Mouse (Mus musculus) NIH3T3 (cell line): ENCODE measurements around the gene B020031M17Rik.
"Not testable (repeated sequence)": the region's sequence is repeated elsewhere in the genome, so short reads cannot be mapped to it uniquely, and the experiment has no call there.

ENCODE experiments used
- DNase-seq: peaks from one replicate; pipeline ENCODE4 v3.0.0-alpha.2; 2012; ENCODE audit warnings: low read depth

The B020031M17Rik gene

DNA sequence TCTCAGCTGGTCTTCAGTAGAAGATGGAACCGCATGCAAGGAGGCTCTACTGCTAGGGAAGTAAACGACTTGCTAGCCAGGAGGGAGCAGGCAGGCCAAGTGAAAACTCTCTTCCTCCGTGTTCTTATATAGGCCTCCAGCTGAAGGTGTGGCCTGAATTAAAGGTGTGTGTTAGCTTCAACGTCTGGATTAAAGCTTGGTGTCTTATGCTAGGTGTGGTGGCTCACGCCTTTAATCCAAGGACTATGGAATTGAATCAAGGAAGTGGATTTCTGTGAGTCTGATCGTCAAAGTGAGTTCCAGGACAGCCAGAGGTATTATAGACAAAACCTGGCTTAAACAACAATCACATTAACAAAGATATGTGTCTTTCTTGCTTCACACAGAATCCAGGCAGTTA is at the start of gene B020031M17Rik:
Gene B020031M17Rik (minus strand): TSS at position 101 of the 400 bp plus-strand sequence.
- DNase-seq, result not testable (repeated sequence)

DNA sequence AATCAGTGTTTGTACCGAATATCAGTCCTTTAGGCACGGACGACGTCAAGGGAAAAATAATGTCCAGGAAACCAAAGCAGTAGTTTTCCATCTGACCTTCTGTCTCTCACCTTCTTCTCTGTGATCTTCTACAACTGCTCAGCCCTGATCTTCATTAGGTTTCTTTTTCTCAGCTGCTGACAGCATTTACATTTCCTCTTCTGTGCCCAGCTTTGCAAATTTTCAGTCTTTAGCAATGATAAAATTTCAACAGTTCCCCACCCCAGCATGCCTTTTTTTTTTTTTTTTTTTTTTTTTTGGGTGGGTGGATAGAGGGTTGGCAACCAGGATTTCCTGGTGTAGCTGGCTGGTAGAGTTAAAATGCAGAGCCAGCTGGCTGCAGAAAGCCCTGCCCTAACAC is 48.6 kb upstream of the B020031M17Rik start:
- DNase-seq, result not testable (repeated sequence)

DNA sequence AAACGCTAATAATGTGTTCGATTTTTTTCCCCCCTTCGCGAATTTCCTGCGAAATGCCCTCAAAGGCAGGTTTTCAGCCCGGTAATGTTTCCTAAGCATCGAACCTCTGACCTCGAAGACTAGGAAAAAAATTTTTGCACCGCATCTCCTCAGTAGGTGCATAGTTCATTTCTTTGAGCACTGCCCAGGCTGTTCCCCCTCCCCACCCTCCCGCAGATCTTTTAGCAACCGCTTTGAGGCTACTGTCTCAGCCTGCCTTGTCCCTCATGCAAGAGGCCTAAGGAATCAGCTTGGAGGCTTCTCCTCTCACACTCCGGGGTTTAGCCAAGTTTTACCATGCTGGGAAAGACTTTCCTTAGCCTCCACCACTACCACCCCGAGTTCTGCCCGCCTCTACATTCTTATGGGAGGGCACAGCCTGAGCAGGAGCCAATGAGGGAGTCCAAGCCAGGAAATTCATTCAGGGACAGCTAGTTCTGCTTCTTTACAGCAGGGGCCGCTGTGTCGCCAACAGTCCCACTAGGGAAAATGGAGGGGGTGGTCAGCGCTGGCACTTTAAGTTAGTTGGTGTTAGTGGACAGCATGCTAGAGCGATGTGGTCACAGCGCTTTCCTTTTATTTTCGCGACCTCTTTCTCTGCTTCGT is 48.0 kb upstream of the B020031M17Rik start:
- DNase-seq, result not testable (repeated sequence)

DNA sequence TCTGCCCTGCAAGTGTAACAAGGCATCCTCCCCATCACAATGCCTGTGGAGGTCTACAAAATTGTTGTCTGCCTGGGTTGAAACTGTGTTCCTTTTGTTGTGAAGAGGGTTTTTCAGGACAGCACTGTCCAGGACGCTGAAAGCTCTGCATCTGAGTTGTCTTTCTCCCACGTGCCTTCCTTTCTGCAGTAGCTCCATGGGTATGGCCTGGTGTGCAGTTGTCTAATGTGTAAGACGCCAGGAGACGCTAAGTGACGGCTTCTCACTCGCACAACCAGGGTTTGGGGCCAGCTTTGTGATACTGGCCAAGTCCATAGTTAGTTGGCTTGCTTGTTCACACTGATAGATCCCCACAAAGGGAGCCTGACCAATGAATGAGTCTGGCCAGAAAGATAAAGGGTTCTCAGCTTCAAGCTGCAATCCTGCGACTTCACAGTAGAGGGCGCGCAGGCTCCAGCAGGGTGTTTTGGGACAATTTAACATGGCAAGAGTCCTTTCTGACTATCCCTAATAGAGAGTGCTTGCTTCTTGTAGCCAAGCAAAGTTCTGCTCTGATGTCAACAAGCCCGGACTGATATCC is 41.4 kb upstream of the B020031M17Rik start:
- DNase-seq, result not testable (repeated sequence)

DNA sequence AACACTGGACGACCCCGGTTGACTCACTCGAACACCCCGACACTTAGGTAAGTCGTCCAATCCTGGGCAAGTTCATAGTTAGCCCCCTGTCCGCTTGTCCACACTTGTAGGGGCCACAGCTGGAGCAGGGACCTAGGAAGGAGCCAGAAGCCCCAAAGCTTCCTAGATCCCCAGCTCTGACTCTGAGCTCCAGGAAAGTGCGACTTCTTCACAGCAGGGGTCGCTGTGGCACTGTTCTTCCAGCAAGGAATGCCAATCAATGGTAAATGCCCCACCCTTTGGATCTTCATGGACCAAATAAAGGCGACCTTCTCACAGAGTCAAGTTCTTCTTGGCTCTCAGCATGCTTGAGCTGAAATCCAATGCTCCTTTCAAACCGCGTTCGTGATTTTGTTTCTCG is 40.7 kb upstream of the B020031M17Rik start:
- not testable (repeated sequence) for DNase-seq

DNA sequence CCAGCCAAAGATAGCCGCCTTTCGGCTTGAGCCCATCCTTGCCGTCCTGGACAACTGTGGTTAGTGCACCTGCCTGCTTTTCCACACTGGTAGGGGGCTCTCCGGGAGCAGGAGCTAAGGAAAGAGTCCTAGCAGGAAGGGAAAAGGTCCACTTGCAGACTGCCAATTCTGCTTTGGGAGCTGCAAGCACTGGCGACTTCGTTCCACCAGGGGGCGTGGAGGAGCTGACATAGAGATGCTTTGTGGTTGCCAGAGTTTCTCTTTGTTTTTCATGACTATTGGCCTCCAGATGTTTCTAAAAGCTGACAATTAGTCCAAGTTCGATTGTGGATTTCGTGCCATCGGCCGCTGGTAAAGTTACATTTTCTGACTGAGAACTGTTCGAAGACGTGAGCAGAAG is 18.6 kb upstream of the B020031M17Rik start:
- not testable (repeated sequence) for DNase-seq

DNA sequence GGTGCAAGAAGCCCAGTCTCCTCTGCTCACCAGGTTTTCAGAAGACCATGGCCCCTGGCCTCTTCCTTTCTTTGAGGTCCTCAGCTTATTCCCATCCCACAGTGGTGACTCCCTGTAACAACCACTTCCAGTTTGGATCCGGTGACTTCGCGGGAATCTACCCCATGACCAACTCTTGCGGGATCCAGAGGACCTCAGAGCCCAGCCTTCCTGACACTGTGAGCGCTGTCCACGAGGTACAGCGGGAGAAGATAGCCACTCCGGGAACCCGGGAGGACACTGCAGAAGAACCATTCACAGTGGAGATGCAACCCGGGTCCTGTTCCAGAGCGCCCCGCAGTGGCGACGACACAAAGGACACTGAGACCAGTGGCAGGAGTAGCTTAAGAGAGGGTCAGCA is 17.6 kb upstream of the B020031M17Rik start:
- not testable (repeated sequence) for DNase-seq

DNA sequence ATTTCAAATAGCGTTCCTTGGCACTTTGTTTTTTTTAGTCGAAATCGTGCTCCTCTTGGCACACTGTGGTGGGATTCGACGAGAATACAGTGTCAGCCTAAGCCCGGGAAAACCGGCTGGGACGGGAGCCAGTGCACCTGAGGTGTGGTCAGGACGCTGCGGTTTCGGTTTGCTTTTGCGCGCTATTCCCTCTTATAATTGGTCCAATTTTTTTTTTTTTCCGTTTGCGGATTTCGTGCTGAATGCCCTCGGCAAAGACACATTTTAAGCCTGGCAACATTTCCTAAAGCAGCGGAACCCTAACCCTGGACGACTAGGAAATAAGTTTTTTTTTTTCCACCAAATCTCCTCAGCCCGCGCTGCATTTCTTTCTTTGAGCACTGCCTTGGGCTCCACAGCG is 15.4 kb upstream of the B020031M17Rik start:
- not testable (repeated sequence) for DNase-seq

DNA sequence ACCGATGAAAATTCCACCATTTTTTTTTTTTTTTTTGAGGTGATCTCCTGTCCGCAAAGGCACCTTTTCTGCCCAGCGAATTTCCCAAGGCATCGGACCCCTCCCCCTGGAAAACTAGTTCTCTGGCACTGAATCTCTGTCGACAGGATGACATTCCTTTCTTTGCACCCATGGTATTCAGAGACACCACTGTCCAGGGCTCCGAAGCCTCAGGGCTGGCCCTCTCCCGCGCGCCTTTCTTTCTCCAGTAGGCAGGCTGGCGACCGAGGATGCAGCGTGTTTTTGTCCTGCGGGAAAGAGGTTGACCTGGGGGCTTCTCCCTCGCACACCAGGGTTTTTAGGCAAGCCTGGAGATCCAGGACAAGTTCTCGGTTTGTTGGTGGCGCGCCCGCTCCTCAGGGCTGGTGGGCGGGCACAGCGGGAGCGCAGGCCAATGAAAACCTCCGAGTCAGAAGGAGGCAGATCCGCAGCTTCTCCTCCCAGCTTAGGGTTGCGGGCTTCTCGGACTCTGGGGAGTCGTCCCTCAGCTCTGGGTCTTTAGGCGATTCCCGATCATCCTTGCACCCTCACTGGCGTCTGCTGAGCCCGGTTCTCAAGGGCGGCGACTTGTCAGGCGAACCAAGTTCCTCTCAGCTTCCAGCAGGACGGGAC is 14.8 kb upstream of the B020031M17Rik start:
- DNase-seq, result not testable (repeated sequence)

DNA sequence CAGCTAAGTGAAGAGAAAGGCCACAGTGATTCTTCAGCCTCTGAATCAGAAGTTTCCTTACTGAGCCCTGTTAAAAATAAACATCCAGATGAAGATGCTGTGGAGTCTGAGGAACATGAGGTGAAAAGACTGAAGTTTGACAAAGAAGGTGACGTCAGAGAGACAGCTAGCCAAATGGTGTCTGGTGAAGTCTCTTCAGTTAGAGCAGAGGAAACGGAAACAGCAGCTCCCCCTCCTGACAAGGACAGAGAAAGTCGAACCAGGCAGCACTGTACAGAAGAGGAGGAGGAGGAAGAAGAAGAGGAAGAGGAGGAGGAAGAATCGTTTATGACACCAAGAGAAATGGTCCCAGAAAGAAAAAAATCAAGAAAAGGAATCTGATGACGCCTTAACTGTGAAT is 12.2 kb upstream of the B020031M17Rik start:
- not testable (repeated sequence) for DNase-seq

DNA sequence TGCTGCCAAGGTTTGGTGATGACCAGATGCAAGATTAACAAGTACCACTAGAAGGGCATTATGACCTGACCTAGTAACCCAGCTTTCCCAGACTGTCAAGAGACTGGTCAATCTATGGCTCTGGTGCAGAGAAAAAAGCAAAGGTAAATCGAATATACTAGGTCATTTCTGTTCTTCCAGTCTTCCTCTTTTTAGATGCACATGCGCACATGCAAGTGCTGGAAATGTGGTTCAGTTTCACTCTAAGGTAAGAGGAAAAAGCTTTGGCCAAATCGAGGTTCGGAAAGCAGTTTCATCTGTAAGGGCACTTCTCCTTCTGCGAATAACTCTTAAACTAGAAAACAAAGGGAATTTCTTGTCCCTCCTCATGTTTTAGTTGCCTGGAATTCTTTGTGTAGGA is 5.0 kb upstream of the B020031M17Rik start:
- DNase-seq, result not testable (repeated sequence)

DNA sequence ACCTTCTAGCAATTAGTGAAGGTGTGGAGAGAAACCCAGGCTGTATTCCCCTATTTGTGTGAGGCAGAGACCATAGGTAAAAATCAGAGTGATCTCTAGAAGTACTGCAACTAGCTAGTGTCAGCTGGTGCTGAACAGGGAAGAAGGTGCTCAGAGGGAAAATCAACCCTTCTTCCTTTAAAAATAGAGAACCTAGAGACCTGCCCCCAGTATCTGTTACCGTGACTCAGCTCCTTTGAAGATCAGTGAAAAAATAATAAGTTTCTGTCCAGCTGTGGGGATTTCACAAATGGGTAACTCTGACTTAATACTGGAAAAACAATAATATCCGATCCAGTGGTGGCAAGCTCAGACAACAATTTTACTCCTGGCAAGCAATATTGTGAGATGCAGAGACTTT is 4.5 kb upstream of the B020031M17Rik start:
- not testable (repeated sequence) for DNase-seq

DNA sequence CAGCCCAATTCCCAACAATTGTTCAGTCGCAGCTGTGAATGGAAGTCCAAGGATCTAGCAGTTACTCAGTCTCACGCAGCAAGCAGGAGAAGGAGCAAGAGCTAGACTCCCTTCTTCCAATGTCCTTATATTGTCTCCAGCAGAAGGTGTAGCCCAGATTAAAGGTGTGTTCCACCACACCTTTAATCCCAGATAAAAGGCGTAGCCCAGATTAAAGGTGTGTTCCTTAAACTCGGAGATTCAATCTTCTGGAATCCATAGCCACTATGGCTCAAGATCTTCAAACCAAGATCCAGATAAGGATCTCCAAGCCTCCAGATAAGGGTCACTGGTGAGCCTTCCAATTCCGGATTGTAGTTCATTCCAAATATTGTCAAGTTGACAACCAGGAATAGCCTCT is 21.4 kb downstream of the B020031M17Rik start, which contains the start of gene Gm21761:
Gene Gm21761 (minus strand): TSS at position 101 of the 400 bp plus-strand sequence.
- DNase-seq, result not testable (repeated sequence)

DNA sequence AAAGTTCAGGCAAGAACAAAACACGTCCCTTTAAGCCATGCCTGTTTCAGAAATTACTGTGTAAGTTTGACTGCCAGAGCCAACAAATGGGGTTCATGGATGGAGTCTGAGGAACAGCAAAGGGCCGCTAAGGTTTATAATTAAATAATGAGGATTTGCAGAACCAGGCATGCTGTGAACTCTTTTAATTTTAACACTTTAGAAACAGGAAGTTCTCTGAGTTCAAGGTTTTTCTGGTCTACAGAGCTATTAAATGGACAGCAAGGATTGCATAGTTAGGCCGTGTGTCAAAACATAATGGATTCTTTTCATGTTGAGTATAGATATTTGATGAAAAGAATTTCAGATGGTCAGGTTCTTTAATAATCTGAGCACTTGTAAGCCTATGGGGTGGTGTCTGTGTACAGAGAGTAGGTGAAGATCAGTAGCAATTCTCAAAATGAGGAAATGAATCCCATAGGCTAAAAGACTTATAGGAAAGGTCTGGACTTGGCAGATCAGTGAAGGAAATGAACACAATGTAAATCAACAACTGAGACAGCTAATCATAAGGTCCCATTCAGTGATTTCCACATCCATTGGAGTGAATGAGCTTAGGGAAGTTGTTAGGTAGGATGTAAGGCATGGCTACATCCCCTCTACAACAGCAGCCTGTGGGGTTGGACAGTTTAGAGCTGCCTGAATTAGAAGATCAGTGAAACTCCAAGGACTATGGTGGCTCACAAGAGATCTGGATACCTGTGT is 25.8 kb downstream of the B020031M17Rik start:
- not testable (repeated sequence) for DNase-seq

DNA sequence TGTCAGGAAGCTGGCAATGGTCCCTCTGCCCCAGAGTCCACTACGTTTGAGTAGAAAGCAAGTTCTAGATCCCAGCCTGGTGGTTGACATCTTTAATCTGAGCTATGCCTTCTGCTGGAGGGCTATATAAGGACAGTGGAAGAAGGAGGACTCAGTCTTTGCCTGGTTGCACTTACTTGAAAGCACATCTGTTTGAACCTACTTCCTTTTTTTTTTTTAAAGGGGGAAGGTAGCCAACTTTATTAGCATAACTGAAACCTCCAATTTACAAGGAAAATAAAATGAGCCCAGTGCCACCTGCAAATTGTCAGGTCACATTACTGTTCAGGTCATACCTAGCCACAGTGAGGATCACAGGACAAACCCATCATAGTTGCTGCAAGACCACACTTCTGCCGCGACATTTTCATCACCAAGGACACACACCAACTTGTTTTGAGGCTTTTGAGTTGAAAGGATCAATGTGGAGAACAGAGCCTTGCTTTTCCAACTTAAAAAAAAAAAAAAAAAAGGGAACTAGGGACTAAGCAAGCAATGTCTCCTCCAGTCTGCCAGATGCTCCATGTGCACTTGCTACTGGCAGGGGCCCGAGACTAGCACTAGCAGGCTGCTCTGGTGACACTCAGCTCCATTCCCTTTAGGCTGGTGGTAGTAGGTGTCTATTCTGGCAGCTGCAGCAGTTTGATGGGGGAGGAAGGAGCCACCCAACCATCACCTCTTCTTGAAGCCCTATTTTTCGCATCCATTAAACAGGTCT is 33.5 kb downstream of the B020031M17Rik start:
- not testable (repeated sequence) for DNase-seq

DNA sequence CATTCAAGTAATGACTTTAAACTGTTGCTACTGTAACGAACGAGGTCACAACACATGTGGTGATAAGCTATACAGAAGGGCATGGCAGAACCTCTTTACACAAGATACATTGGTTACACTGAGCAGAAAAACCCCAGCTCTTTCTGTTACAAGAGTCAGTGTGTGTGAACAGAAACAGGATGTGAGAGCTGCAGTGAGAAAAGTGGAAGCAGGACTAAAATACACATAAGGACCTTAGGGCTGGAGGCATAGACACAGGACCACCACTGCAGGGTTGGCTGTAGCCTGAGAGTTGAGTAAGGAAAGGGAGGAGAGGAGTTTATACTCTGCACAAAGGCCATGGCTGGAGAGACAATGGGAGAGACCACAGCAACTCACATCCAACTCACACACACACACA is 34.2 kb downstream of the B020031M17Rik start:
- DNase-seq, result not testable (repeated sequence)
